Mouse (Mus musculus) retina, postnatal 1 day (tissue): ENCODE measurements around the gene Smarca1.

Experiments
- DNase-seq: peaks from one replicate; pipeline ENCODE4 v3.0.0-alpha.2; 2012

The Smarca1 gene

DNA sequence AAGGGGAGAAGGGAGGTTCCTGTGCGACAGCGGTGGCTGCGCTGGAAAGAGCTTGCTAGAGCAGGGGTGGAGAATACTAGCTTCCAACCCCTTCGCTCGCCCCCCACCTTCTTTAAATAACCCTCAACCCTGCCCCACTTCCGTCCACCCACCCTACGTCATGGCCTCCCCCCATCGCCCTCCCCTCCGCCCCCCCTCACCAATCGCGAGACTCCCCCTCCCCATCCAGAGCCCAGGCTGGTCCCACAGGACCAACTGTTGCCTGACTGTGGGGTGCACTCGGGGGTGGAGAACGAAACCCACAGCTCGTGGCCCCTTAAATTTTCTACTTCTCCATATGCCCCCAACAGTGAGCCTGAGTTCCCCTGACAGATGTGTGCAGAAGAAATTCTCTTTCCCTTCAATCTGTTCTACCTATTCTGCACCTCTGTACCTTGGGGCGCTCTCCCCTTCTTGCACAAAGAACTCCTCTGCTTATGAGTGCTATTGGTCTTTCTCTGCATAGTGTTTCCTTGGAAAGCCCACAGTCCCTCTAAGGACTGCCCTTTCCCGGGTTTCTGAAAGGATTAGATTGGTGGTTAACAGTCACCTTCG lies at the start of gene Smarca1:
Gene Smarca1, minus strand, starts transcription at position 544 of the 594 bp plus-strand sequence.
- DNase-seq: peak; percentile 41

DNA sequence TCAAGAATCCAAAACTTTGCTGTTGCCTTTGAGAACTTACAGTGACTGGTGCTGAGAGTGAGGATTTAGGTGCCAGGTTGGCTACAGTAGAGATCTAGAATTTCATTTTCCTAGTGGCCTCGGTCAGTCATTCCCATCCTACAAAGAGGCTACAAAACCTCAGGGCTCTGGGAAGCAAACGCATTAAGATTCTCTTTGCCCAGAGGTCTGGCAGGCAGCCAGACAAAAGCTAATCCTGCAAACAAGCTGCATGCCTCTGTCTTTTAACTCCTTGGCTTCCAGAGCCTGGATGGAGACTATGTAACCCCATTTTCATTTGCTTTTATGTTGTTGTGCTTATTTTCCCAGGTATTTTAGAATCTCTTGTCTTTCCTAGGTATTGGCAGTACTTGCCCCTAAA lies 45.0 kb upstream of the Smarca1 start:
- peak; percentile 80 for DNase-seq

DNA sequence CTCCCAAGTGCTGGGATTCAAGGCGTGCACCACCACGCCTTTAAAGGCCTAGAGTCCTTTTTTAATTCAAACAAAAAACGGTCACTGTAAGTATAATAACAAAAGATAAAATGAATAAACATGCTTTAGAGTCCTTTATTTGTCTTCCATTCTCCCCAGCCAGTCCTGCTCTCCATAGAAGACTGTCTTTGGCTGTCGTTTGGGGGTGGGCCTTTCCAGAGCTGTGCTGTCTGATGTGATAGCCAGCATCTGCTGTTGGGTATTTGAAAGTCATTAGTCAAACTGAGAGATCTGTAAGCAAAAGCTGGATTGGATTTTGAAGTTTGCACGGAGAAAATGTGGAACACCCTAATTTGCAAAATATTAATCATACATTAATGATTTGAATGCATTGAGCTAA lies 44.1 kb upstream of the Smarca1 start:
- no peak for DNase-seq

DNA sequence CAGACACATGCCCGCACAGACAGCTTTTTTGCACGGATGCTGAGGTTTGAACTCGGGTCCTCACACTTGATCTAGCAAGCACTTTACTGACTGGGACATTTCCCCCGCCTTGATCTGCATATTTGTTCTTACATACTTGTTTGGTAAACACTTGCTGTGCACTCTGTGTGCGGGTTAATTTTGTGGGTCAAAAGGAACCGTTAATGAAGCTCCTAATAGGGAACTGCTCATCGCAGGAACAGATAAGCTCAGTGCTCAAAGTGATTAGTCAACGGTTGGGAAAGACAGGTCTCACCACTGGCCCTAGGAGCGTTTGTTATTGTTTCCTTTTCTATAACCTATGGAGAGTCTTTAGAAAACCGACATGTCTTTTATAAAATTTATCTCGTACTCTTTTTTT lies 41.6 kb upstream of the Smarca1 start:
- no peak for DNase-seq

DNA sequence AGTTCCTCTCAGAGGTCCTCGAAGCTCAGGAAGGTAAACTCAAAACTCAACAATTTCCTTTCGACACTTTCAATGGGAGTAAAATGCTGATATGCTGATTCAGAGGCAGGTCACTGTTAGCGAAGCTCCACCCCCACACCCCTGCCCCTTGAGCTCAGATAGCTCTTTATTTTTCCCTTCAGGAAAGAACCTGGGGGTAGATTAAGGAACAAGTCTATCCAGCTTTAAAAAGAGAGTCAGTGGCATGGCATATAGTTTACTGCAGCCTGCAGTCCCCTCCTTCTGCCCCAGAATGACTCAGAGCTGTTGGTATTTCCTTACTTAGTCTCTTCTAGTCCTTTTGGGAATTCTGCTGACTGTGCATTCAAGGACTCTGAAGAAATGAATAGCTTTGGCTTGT lies 37.7 kb upstream of the Smarca1 start:
- DNase-seq: no peak

DNA sequence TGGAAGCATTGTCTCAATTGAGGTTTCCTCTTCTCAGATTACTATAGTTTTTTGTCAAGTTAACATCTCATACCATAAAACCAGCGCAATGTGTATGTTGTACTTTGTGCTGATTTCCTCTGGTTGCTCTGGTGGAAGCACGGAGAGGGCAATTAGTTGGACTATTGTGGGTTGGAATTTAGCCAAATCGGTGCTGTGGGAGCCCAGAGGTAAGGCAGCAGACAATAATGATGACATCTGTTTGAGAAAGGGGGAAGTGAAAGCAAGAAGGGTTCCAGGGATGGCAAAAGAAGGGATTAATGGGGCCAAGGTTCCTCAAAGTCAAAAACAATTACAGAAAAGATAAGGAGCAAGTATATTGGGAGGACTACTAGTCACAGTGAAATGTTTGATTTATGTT lies 35.2 kb upstream of the Smarca1 start:
- no peak for DNase-seq

DNA sequence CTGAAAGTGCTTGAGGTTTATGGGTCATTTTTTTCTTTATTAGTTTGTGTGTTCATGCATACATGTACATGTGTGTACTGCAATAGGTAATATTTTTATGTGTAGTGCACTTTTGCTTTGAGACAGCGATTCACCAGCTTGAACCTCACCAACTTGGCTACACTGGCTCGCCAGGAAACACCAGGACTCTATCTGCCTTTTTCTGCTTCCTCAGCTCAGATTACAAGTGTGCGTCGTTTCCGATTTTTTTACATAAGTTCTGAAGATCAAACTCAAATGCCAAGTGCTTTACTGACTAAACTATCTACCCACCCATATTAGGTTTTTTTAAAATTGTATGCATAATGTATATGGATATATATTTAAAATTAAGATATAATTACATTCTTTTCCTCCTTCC lies 27.8 kb upstream of the Smarca1 start:
- DNase-seq: no peak

DNA sequence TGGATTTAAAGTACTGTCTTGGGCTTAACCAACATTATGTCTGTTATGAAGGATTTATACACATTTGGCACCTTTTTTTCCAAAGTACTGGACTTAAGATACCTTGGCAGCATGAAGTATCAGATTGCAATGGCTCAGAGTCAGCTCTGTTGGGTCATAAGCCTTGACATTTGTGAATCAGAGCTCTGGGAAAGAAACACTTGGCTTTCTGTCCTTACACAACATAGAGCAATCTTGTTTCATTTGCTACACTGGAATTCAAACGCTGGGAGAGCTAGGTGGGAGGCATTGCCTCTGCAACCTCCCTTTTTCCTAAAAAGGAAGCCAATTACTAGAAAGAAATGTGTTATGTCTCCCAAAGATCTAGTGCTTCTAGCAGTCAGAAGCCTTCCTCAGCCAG lies 24.1 kb upstream of the Smarca1 start:
- DNase-seq: no peak

DNA sequence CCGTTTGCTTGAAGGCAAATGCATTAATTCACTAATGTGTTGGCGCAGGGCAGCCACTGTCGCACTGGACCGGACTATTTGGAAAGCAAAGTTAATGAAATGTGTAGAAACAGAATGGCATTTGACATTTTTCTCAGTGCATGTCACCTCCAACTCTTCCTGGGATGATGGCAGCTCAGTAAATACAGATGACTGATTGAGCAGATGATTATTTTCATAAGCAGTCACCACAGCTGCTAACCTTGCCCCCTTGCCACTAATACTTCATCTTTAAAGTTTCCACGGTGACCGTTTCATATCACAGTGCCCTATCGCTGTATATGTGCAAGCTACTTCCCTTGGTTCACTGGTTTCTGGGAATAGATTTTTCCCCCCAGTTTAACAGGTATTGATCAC lies 20.8 kb upstream of the Smarca1 start:
- DNase-seq: no peak

DNA sequence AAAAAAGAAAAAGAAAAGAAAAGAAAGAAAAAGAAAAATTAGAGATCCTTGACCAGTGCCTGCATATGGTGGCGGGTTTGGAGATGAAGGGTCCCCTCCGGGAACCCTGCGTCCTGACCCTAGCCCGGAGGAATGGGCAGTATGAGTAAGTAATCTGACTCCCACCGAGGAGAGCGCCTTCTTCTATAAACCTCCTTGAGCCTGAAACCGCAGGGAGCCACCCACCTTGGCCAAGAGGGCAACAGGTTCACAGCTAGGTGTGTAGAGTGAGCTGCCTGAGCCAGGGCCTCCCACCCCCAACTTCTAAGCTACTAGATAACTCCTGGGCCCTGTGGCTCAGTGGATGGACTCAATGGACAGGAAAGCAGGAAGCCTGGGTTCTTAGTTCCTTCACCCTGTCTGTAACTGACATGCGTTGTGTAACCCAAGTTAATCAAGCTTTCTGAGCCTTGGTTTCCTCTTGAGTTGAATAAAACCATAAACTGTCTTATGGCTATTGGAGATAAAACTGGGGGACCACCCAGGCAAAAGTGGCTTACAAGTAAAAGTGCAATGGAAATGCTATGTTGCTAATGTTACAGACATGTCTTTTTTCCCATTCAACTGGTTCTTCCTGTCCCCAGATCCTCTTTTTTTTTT lies 20.2 kb upstream of the Smarca1 start:
- DNase-seq: peak; percentile 17

DNA sequence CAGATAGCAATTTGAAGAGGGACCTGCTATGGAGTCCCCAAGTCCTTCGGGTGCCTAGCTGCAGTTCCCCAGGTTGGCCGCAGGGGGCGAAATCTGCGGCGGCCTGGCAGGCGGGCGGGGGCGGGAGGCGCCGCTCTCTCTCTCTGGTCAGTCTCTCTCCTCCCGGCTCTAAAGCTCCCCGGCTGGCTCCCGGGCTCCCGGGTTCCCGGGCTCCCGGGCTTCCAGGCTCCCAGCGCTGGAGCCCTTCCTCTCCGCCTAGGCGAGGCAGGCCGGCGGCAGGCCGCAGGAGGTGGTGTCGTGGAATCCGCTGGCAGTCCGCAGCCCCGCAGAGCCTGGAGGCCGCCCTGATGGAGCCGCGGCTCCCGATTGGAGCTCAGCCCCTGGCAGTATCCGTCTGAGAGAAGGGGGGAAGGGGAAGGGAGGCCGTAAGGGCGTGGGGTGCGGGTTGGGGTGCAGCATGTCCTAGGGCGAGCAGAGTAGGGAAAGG lies 19.6 kb upstream of the Smarca1 start, which contains the start of gene Ocrl:
Gene Ocrl, plus strand, starts transcription at position 82 of the 487 bp plus-strand sequence.
- DNase-seq: peak; percentile 81

DNA sequence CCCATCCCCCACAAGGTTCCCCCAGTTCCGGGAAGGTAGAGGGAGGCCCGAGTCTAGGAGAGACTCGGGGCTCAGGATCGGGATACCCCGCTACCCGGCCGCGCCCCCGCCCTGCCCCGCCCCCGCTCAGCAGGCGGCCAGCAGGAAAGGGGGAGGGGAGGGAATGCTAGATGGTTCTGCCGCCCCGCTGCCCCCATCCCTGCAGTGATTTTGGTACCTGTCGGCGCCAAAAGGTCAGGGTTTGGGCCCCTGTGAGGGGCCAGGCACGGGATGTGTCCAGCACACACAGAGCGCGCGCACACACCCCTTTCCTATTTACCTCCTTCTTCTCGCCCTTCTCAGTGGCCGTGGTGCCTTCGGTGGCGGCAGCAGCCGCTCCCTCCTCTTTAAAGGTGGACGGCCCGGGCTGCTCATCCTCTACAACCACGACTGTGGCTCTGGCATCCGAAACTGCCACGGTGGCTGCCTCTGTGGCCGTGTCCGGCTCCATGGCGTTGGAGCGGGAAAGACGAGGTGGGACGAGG lies 805 bp downstream of the Smarca1 start:
- DNase-seq: peak; percentile 49

DNA sequence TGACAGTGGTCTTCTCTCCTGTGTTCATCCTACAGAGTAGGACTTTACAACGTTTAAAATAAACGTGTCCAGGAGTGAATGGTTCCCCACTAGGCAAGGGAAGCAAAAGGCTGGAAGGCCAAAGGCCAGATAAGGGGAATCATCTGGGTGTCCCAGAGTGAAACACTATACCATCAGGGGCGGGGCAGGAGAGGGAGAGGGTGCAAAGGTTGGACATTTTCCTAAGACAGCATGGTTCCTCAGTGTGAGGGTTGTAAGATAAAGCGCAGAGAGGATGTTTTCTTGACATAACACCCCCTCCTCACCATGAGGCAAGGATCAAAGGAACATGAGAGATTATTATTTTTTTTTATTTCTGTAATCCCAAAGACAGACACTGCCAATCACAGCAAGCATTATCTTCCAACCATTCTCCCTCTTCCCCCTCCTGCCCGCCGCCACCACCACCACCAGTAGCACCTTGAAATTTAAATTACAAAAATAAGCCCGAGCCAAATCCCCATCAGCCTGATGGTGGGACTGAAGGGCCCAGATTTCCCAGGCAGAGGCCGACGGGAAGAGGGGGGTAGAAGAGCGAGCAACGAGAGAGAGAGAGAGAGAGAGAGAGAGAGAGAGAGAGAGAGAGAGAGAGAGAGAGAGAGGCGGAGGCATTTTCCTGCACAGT lies 1.4 kb downstream of the Smarca1 start:
- DNase-seq: peak; percentile 3

DNA sequence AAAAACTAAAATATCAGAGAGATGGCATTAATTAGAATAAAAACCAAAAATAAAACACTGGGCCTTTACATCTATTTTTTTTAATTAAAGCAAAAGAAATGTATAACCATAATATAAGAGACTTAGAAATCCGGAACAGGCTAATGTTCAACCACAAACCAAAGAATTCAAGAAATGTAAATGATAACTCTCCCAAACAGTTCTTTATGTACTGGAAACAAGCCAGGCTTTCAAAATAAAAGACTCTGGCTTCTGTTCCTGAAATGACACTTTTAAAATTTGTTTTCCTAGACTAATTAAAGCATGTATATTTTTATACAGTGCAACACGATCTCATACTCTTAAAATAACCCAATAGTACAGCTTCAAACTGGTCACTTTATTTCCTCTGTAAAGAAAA lies 5.4 kb downstream of the Smarca1 start:
- DNase-seq: no peak

DNA sequence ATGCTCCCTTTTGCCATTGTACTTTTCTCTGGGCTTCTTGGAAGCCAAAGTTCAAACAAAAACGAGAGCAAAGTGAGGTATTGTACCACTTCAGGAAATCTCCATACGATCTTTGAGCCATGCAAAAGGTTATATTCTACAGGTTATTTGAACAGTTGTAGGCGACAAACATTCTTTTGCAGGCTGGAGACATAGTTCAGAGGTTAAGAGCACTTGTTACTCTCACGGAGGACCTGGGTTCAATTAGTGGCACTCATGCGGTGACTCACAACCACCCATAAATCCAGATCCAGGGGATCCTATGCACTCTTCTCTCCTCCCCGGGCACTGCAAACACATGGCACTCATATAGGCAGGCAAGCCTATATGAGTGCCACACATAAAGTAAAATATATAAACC lies 10.0 kb downstream of the Smarca1 start:
- no peak for DNase-seq

DNA sequence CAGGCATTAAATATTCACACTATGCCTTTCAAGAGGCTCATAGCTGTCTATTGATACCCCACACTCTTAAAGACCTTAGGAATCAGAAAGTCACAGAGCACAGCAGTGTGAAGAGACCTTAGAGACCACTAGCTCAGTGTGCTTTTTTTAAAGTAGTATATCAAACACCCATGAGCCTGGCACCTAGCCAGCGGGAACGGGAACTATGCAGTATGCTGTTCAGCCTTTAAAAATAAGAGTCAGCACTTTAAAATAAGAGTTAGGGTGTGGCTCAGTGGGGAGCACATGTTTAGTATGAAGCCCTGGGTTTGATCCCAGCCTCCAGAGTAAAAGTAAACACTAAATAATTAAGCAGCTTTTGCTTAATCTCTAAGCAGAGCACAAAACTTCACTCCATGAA lies 12.7 kb downstream of the Smarca1 start:
- peak; percentile 1 for DNase-seq

DNA sequence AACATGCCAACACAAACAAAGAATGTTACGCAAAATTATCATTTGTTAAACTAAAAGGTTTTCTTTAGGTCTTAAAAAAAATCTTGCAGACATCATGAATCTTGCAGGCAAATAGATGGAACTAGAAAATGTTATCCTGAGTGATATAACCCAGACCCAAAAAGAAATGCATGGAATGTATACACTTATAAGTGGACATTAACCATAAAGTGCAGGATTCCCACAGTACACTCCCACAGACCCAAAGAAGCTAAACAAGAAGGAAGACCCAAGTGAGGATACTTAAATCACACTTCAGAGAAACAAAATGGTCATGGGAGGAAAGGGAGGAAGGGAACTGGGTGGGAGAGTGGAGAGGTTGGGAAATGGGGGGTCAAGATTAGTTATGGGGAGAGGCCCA lies 34.2 kb downstream of the Smarca1 start:
- DNase-seq: no peak

DNA sequence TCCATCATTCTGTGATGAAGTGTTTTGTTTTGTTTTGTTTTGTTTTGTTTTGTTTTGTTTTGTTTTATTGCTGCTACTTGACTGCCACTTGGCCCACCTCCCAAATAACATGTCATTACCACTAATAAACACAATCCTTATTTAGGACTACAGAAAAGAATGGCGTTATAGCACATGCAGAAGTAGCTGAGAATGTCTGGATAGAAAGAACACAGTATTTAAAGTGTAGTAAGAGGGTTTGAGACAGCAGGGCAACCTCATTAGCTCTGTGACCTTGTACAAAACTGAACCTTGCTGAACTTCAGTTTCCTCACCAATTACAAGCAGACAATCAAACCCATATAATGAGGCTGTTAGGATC lies 57.0 kb downstream of the Smarca1 start:
- DNase-seq: peak; percentile 0

DNA sequence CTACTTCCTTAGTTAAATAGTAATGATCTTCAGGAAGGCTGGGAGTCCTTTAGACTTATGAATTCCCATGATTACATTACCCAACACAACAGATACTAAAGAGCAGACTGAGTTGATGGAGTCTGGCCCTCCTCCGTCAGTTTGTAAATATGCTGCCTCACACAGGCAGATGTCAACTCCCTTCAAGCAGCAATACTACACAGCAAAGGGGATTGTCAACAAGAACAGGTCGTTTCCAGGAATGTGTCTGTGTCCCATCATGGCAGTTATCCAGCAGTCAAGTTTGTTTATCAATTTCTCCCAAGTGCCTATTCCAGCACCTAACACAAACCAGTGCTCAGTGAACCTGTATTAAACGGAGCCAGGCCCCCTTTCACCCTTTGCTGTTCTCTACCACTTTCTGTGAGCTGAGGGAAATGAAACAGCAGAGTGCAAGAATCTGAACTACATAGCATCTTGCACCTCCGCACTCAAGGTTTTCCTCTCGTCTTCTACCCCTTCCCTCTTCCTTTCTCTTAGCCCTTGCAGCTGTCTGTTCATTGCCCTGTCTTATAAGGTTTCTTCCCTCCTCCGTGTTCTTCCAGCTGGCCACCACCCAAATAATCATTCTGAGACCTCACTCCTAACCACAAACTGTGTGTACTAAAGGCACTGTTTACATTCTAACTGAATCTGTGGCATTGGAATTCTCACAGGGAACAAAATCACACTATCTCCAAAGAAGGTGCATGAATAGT lies 57.5 kb downstream of the Smarca1 start:
- DNase-seq: peak; percentile 1

DNA sequence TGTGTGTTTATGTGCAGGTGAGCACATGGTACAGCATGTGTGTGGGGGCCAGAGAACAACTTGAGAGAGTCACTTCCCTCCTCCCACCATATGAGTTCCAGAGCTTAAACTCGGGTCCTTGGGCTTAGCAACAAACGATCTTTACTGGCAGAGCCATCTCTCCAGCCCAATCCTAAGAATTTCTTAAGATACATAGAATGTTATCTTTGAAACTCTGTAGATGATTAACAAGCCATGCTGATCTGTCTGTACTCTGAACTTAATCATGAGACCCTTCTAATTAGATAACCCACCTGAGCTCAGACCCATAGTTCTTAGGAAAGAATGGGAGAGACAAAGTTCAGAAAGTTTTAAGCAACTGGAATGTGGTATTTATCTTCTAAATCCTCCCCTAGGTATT lies 59.3 kb downstream of the Smarca1 start:
- no peak for DNase-seq

DNA sequence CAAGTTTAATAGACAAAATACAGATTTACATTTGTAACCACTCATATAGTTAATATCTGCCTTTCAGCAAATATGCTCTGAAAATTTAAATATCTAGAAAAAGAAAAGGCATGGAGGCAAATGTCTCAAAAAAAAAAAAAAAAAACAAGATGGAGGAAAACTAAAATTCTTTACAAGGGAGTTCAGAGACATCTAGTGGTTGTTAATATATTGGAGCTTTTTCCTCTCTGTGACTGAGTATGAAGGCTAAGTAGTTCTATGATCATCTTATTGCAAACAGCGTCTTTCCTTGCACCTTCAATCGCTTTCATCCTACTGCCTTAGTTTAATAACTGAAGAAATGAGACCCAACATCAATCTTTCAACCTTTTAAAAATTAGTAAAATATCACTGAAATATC lies 72.2 kb downstream of the Smarca1 start:
- peak; percentile 15 for DNase-seq

DNA sequence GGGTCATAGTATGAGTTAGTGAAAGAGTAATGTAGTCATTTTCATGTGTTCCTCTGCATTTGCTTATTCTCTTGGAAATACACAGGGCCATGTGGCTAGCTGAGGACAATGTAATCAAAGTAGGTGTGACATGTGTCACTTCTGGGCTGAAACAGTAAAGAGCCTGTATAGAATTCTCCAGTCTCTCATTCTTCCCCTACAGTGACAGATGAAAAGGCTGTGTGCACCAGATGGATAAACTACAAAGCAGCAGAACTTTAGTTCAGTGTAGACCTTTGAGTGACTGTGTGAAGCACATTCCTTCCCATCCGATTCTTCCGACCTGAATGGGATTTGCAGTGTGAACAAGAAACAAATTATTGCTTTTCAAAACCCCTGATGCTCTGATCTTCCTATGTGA lies 84.1 kb downstream of the Smarca1 start:
- no peak for DNase-seq

DNA sequence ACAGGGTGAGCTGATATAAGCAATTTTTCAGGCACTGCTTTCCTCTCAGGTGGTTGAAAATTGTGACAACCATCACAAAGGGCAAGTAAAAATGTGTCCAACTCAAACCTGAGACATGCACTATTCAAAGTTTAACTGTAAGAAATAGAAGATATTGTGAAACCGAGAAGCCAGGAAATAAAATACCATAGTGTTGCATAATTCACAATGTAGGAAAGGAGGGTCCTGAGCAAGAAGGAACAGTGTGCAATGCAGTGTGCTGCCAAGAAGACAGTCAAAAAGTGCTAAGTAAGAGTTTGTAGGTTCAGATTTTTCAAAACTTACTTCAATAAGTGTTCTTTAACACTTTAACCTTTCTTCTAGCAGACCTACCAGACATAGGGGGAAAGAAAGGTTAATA lies 128.3 kb downstream of the Smarca1 start:
- DNase-seq: no peak
